Mouse (Mus musculus): Measurements from ENCODE around the gene Agxt. TPM values are rescaled to one million over a fixed set of nuclear protein-coding genes. Genes with fewer than 3 reads are reported as not detected.

The Agxt gene
- polyA plus RNA-seq, 1 experiment from 2014 or later = not detected

GRCm38 (mm10) chr1:93138534-93138933 is 3.5 kb downstream of the Agxt start:
- H3K9me3 ChIP-seq (ENCODE audit: control insufficient read depth, low read length) = no peaks in the 10 kb centered on the region
- H3K27me3 ChIP-seq (ENCODE audit: control insufficient read depth, insufficient read depth, low read length) = no peaks in the 10 kb centered on the region
- 78% methylated on average over 6 of the region's 6 CpGs for WGBS
- no peaks in the 10 kb centered on the region for H3K36me3 ChIP-seq (replicated peaks; ENCODE audit: control insufficient read depth, insufficient read depth)
- H3K4me1 ChIP-seq (replicated peaks; ENCODE audit: control insufficient read depth, insufficient read depth, low read length) = no peaks in the 10 kb centered on the region
- DNase-seq (ENCODE audit: low spot score) = no peak
- H3K4me2 ChIP-seq (replicated peaks) = no peak overlapping the region
- H3K9ac ChIP-seq = no peak overlapping the region
- no peak overlapping the region for H3K4me3 ChIP-seq (replicated peaks; ENCODE audit: low read length)
- ATAC-seq (ENCODE audit: low FRiP score) = no peak
- H3K27ac ChIP-seq = no peak overlapping the region

GRCm38 (mm10) chr1:93139713-93140112 is 4.7 kb downstream of the Agxt start:
- Histone ChIP-seq H3K9me3 (ENCODE audit: control insufficient read depth, low read length) (no peaks in the 10 kb centered on the region), H3K9ac (no peak overlapping the region), H3K4me2 (replicated peaks) (no peak overlapping the region), H3K4me3 (replicated peaks; ENCODE audit: low read length) (no peak overlapping the region), H3K27me3 (ENCODE audit: control insufficient read depth, insufficient read depth, low read length) (no peaks in the 10 kb centered on the region), H3K36me3 (replicated peaks; ENCODE audit: control insufficient read depth, insufficient read depth) (no peaks in the 10 kb centered on the region), H3K4me1 (replicated peaks; ENCODE audit: control insufficient read depth, insufficient read depth, low read length) (no peaks in the 10 kb centered on the region), H3K27ac (no peak overlapping the region)
- ATAC-seq (ENCODE audit: low FRiP score) (no peak), DNase-seq (ENCODE audit: low spot score) (no peak)
- WGBS = 91% methylated on average over 7 of the region's 7 CpGs

GRCm38 (mm10) chr1:93142871-93143270 is 7.8 kb downstream of the Agxt start:
- Histone ChIP-seq H3K4me2 (replicated peaks) (no peak overlapping the region), H3K9ac (no peak overlapping the region), H3K4me3 (replicated peaks; ENCODE audit: low read length) (no peak overlapping the region), H3K27me3 (ENCODE audit: control insufficient read depth, insufficient read depth, low read length) (no peaks in the 10 kb centered on the region), H3K4me1 (replicated peaks; ENCODE audit: control insufficient read depth, insufficient read depth, low read length) (no peaks in the 10 kb centered on the region), H3K9me3 (ENCODE audit: control insufficient read depth, low read length) (no peaks in the 10 kb centered on the region), H3K27ac (no peak overlapping the region), H3K36me3 (replicated peaks; ENCODE audit: control insufficient read depth, insufficient read depth) (no peaks in the 10 kb centered on the region)
- DNase-seq (ENCODE audit: low spot score) (no peak), ATAC-seq (ENCODE audit: low FRiP score) (no peak)
- 100% methylated on average over 1 of the region's 1 CpGs for WGBS

- no peaks in the 10 kb centered on the region for H3K4me1 ChIP-seq (replicated peaks; ENCODE audit: control insufficient read depth, insufficient read depth, low read length)
- no peaks in the 10 kb centered on the region for H3K9me3 ChIP-seq (ENCODE audit: control insufficient read depth, low read length)
- H3K4me2 ChIP-seq (replicated peaks) = no peak overlapping the region
- H3K36me3 ChIP-seq (replicated peaks; ENCODE audit: control insufficient read depth, insufficient read depth) = no peaks in the 10 kb centered on the region
- ATAC-seq (ENCODE audit: low FRiP score) (no peak), DNase-seq (ENCODE audit: low spot score) (no peak)
- no peak overlapping the region for H3K4me3 ChIP-seq (replicated peaks; ENCODE audit: low read length)
- 64% methylated on average over 9 of the region's 9 CpGs for WGBS
- no peaks in the 10 kb centered on the region for H3K27me3 ChIP-seq (ENCODE audit: control insufficient read depth, insufficient read depth, low read length)
- H3K27ac ChIP-seq = no peak overlapping the region
- H3K9ac ChIP-seq = no peak overlapping the region
Measured at GRCm38 (mm10) chr1:93144176-93144575, 9.1 kb downstream of the Agxt start.

- DNase-seq (ENCODE audit: low spot score) (no peak), ATAC-seq (ENCODE audit: low FRiP score) (no peak)
- no peaks in the 10 kb centered on the region for H3K9me3 ChIP-seq (ENCODE audit: control insufficient read depth, low read length)
- H3K4me3 ChIP-seq (replicated peaks; ENCODE audit: low read length) = no peak overlapping the region
- 77% methylated on average over 2 of the region's 2 CpGs for WGBS
- no peak overlapping the region for H3K27ac ChIP-seq
- no peaks in the 10 kb centered on the region for H3K27me3 ChIP-seq (ENCODE audit: control insufficient read depth, insufficient read depth, low read length)
- H3K36me3 ChIP-seq (replicated peaks; ENCODE audit: control insufficient read depth, insufficient read depth) = no peaks in the 10 kb centered on the region
- H3K4me2 ChIP-seq (replicated peaks) = no peak overlapping the region
- no peak overlapping the region for H3K9ac ChIP-seq
- no peaks in the 10 kb centered on the region for H3K4me1 ChIP-seq (replicated peaks; ENCODE audit: control insufficient read depth, insufficient read depth, low read length)
Measured at GRCm38 (mm10) chr1:93150907-93151661, 16.0 kb downstream of the Agxt start.

GRCm38 (mm10) chr1:93157566-93157965 is 22.5 kb downstream of the Agxt start:
- no peaks in the 10 kb centered on the region for H3K27me3 ChIP-seq (ENCODE audit: control insufficient read depth, insufficient read depth, low read length)
- no peak overlapping the region for H3K27ac ChIP-seq
- no peak for ATAC-seq (ENCODE audit: low FRiP score)
- no peak overlapping the region for H3K4me2 ChIP-seq (replicated peaks)
- no peaks in the 10 kb centered on the region for H3K36me3 ChIP-seq (replicated peaks; ENCODE audit: control insufficient read depth, insufficient read depth)
- H3K9ac ChIP-seq = no peak overlapping the region
- no peak overlapping the region for H3K4me3 ChIP-seq (replicated peaks; ENCODE audit: low read length)
- no peaks in the 10 kb centered on the region for H3K4me1 ChIP-seq (replicated peaks; ENCODE audit: control insufficient read depth, insufficient read depth, low read length)
- no peaks in the 10 kb centered on the region for H3K9me3 ChIP-seq (ENCODE audit: control insufficient read depth, low read length)
- WGBS = 83% methylated on average over 4 of the region's 4 CpGs
- DNase-seq (ENCODE audit: low spot score) = no peak

- ATAC-seq (ENCODE audit: low FRiP score) (no peak), DNase-seq (ENCODE audit: low spot score) (no peak)
- no peak overlapping the region for H3K4me2 ChIP-seq (replicated peaks)
- H3K27me3 ChIP-seq (ENCODE audit: control insufficient read depth, insufficient read depth, low read length) = no peaks in the 10 kb centered on the region
- H3K4me3 ChIP-seq (replicated peaks; ENCODE audit: low read length) = no peak overlapping the region
- H3K9ac ChIP-seq = no peak overlapping the region
- no peak overlapping the region for H3K27ac ChIP-seq
- no peaks in the 10 kb centered on the region for H3K9me3 ChIP-seq (ENCODE audit: control insufficient read depth, low read length)
- no peaks in the 10 kb centered on the region for H3K36me3 ChIP-seq (replicated peaks; ENCODE audit: control insufficient read depth, insufficient read depth)
- H3K4me1 ChIP-seq (replicated peaks; ENCODE audit: control insufficient read depth, insufficient read depth, low read length) = no peaks in the 10 kb centered on the region
- WGBS = 87% methylated on average over 8 of the region's 8 CpGs
Measured at GRCm38 (mm10) chr1:93158916-93159315, 23.9 kb downstream of the Agxt start.

GRCm38 (mm10) chr1:93159566-93160500 is 24.8 kb downstream of the Agxt start:
- no peak for ATAC-seq (ENCODE audit: low FRiP score)
- DNase-seq (ENCODE audit: low spot score) = no peak

GRCm38 (mm10) chr1:93160501-93161133 is 25.6 kb downstream of the Agxt start, which contains the start of gene 2310007B03Rik:
2310007B03Rik (minus strand) TSS chr1:93160948.
- Histone ChIP-seq H3K4me2 (replicated peaks) (no peak within 1 kb of the TSS), H3K36me3 (replicated peaks; ENCODE audit: control insufficient read depth, insufficient read depth) (no peaks in the 10 kb centered on the region), H3K4me3 (replicated peaks; ENCODE audit: low read length) (no peak within 1 kb of the TSS), H3K27me3 (ENCODE audit: control insufficient read depth, insufficient read depth, low read length) (no peaks in the 10 kb centered on the region), H3K4me1 (replicated peaks; ENCODE audit: control insufficient read depth, insufficient read depth, low read length) (no peaks in the 10 kb centered on the region), H3K9me3 (ENCODE audit: control insufficient read depth, low read length) (no peaks in the 10 kb centered on the region), H3K27ac (no peak within 1 kb of the TSS), H3K9ac (no peak within 1 kb of the TSS)
- DNase-seq (ENCODE audit: low spot score) (no peak), ATAC-seq (ENCODE audit: low FRiP score) (no peak)
- WGBS = 79% methylated on average over 8 of the region's 8 CpGs

More at GRCm38 (mm10) chr1:93159566-93160500, 24.8 kb downstream of the Agxt start:
- Histone ChIP-seq H3K4me1 (replicated peaks; ENCODE audit: control insufficient read depth, insufficient read depth, low read length) (no peaks in the 10 kb centered on the region), H3K27me3 (ENCODE audit: control insufficient read depth, insufficient read depth, low read length) (no peaks in the 10 kb centered on the region), H3K36me3 (replicated peaks; ENCODE audit: control insufficient read depth, insufficient read depth) (no peaks in the 10 kb centered on the region), H3K9me3 (ENCODE audit: control insufficient read depth, low read length) (no peaks in the 10 kb centered on the region), H3K4me3 (replicated peaks; ENCODE audit: low read length) (no peak overlapping the region), H3K4me2 (replicated peaks) (no peak overlapping the region), H3K9ac (no peak overlapping the region), H3K27ac (no peak overlapping the region)
- WGBS = 88% methylated on average over 21 of the region's 21 CpGs

All from hindbrain, embryonic 14.5 days (tissue).